Mouse (Mus musculus) olfactory bulb, adult 2 months (tissue): ENCODE data around the gene D13Ertd608e. TPM values are rescaled to one million over a fixed set of nuclear protein-coding genes. Genes with fewer than 3 reads are reported as not detected.
"Not testable (repeated sequence)": the region's sequence is repeated elsewhere in the genome, so short reads cannot be mapped to it uniquely, and the experiment has no call there.

Source experiments
- H3K27ac ChIP-seq: fragments of 200-500 bp; 2 replicates; pipeline ENCODE4 v1.5.1; 2012; ENCODE audit warnings: low read depth, low read length; ENCODE audit not compliant: insufficient read depth
- H3K4me1 ChIP-seq: fragments of 200-500 bp; 2 replicates; pipeline ENCODE4 v1.6.1; 2012; ENCODE audit warnings: low read length; ENCODE audit not compliant: control insufficient read depth, insufficient read depth
- H3K4me3 ChIP-seq: fragments of 200-500 bp; 2 replicates; pipeline ENCODE4 v1.5.1; 2012; ENCODE audit warnings: mild to moderate bottlenecking, low read depth, low read length, moderate library complexity; ENCODE audit not compliant: insufficient read depth
- CTCF ChIP-seq: fragments of 200-500 bp; IDR thresholded peaks from 2 replicates; pipeline ENCODE4 v1.5.1; 2012; ENCODE audit warnings: low read depth, mild to moderate bottlenecking, low read length, moderate library complexity; ENCODE audit not compliant: insufficient read depth
- POLR2A ChIP-seq: fragments of 200-500 bp; IDR thresholded peaks from 2 replicates; pipeline ENCODE4 v1.6.1; 2012; ENCODE audit warnings: mild to moderate bottlenecking, low read depth, low read length, moderate library complexity; ENCODE audit not compliant: insufficient read depth
- WGBS: fragments of 180-500 bp; shearing (Covaris S2); methylation state at CpG from one replicate; pipeline ENCODE4 v1.1.7; 2018; 5-methylcytosine and 5-hydroxymethylcytosine counted together
- polyA plus RNA-seq: library from polyadenylated mRNA; stranded (reverse); fragments of >200 nt; gene quantifications from 2 replicates; pipeline ENCODE4 v1.2.4, GENCODE M21; 2012; ENCODE audit warnings: low replicate concordance; ENCODE audit not compliant: missing spikeins, insufficient read depth, insufficient read length

D13Ertd608e gene
- polyA plus RNA-seq, 1 experiment, result not detected

- Histone ChIP-seq H3K4me1 (no peaks in the 10 kb centered on the region), H3K4me3 (no peak overlapping the region), H3K27ac (no peak overlapping the region)
- no peak for TF ChIP-seq POLR2A
- no peak for TF ChIP-seq CTCF
- WGBS, result 64% methylated on average over 8 of the region's 8 CpGs
These were observed 19.0 kb upstream of the D13Ertd608e start for GRCm38 (mm10) chr13:119816798-119817197.

- no peak overlapping the region for H3K27ac ChIP-seq
- H3K4me3 ChIP-seq, result no peak overlapping the region
- no peak for TF ChIP-seq CTCF
- H3K4me1 ChIP-seq, result no peaks in the 10 kb centered on the region
- WGBS, result 41% methylated on average over 2 of the region's 2 CpGs
These were observed 18.1 kb upstream of the D13Ertd608e start for GRCm38 (mm10) chr13:119817579-119818206.

DNA sequence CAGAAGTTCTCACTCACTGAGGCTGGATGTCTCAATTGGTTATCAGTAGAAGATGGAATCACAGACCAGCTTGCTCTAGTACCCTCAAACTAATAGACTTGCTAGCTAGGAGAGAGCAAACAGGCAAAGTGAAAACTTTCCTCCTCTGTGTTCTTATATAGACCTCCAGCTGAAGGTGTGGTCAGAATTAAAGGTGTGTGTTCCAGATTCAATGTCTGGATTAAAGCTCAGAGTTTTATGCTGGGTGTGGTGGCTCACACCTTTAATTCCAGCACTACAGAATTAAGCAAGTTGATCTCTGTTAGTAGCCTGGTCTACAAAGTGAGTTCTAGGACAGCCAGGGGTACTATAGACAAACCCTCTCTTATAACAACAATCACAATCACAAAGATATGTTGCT, 5.7 kb upstream of the D13Ertd608e start, which contains the start of gene AF067063:
Gene AF067063 (minus strand): TSS at position 101 of the 400 bp plus-strand sequence.
- not testable (repeated sequence) for H3K4me1 ChIP-seq, H3K4me3 ChIP-seq, H3K27ac ChIP-seq

GRCm38 (mm10) chr13:119836324-119836811, 562 bp downstream of the D13Ertd608e start:
- not testable (repeated sequence) for H3K4me1 ChIP-seq, H3K27ac ChIP-seq
- WGBS, result 10% methylated on average over 23 of the region's 23 CpGs
- peak overlapping the region; percentile 22; the same call in 1 of the 2 replicates for H3K4me3 ChIP-seq

GRCm38 (mm10) chr13:119837719-119838337, 2.0 kb downstream of the D13Ertd608e start:
- not testable (repeated sequence) for H3K4me3 ChIP-seq, H3K4me1 ChIP-seq, H3K27ac ChIP-seq
- WGBS, result 16% methylated on average over 14 of the region's 23 CpGs

DNA sequence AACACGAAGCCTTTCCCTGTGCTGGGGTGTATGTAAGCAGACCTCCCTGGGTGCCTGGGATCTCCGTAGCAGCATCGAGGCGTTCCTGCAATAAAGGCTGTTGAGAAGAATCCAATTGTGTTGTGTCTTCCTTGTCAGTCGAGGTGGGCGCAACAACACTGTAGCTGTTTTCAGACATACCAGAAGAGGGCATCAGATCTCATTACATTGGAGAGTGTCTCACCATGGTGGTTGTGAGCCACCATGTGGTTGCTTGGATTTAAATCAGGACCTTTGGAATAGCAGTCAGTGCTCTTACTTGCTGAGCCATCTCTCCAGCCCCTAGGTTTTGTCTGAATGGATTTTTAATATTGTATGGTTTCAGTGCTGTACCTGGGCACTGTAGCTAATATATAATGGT, 4.2 kb downstream of the D13Ertd608e start:
- not testable (repeated sequence) for H3K27ac ChIP-seq, H3K4me1 ChIP-seq, H3K4me3 ChIP-seq
- 17% methylated on average over 6 of the region's 6 CpGs for WGBS

DNA sequence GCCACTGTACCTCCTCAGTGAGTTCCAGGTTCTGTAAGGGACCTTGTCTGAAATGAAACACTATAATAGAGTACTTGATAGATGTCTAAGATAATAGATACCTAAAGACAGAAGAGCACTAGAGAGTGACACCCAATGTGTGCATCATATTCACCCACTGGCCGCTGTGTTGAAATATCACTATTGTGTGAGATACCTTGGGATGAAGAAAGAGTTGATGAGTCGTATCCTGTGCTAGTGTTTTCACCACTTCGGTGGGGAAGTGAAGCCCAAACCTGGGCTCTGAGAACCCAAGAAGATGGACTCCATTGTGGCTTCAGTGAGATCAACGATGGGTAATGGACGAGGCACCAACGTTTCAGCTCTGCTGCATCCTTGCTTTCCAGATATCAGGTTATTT, 26.6 kb downstream of the D13Ertd608e start:
- H3K27ac ChIP-seq, H3K4me1 ChIP-seq, H3K4me3 ChIP-seq: not testable (repeated sequence)
- no CpG with 5 or more reads among the region's 6 CpGs for whole genome bisulfite sequencing

DNA sequence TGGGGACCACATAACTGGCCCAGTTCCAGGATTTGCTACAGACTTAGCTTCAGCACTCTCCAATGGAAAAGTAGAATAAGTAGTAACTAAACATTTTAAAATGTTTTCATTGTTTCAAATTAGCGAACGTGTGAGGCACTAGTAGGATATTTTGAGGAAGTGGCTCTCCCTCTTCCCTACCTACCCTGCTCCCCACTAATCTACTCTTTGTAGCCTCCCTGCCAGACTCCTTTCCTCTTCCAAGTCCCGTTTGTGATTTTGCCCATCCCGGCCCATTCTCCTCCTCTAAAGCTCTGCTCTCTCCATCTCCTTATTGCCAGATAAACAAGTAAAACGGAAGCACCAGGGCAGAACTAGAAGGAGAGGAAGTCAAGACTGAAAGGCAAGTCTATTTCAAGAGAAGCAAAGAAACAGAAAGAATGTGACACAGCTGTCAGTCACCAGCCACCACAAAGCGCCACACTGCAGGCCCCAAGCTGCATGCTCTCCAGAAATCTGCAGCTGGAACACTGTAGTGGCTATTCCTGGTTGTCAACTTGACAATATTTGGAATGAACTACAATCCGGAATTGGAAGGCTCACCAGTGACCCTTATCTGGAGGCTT, 28.7 kb downstream of the D13Ertd608e start:
- H3K4me1 ChIP-seq, H3K27ac ChIP-seq: not testable (repeated sequence)

GRCm38 (mm10) chr13:119886896-119887295, 51.1 kb downstream of the D13Ertd608e start:
- WGBS, result 44% methylated on average over 4 of the region's 4 CpGs
- H3K4me3 ChIP-seq, H3K4me1 ChIP-seq, H3K27ac ChIP-seq: not testable (repeated sequence)

More for the DNA sequence above, 28.7 kb downstream of the D13Ertd608e start:
- H3K4me3 ChIP-seq, result not testable (repeated sequence)
- 74% methylated on average over 6 of the region's 7 CpGs for WGBS

GRCm38 (mm10) chr13:119894685-119895084, 58.9 kb downstream of the D13Ertd608e start, which contains the start of gene Tcstv1:
TSS of gene Tcstv1 (minus strand) at chr13:119894785.
- H3K4me1 ChIP-seq, H3K27ac ChIP-seq, H3K4me3 ChIP-seq: not testable (repeated sequence)
- WGBS, result 83% methylated on average over 3 of the region's 3 CpGs

Other genes with a start within 250 kb of the D13Ertd608e start
- not detected in 2 replicates for gene Ccl28, start 212.2 kb upstream of the D13Ertd608e start, polyA plus RNA-seq
- gene Hmgcs1, start 145.6 kb upstream of the D13Ertd608e start, polyA plus RNA-seq, result not detected in 2 replicates
- not detected in 2 replicates for gene Nim1k, start 80.1 kb upstream of the D13Ertd608e start, polyA plus RNA-seq
- not detected in 2 replicates for gene Zfp131, start 45.1 kb upstream of the D13Ertd608e start, polyA plus RNA-seq
- not detected in 2 replicates for gene AF067063, start 5.8 kb upstream of the D13Ertd608e start, polyA plus RNA-seq
- gene Tcstv1, start 58.8 kb downstream of the D13Ertd608e start, polyA plus RNA-seq, result not detected in 2 replicates
- gene Gm21761, start 93.3 kb downstream of the D13Ertd608e start, polyA plus RNA-seq, result not detected in 2 replicates
- gene B020031M17Rik, start 114.8 kb downstream of the D13Ertd608e start, polyA plus RNA-seq, result not detected in 2 replicates
- gene Gm36079, start 191.0 kb downstream of the D13Ertd608e start, polyA plus RNA-seq, result not detected in 2 replicates
- not detected in 2 replicates for gene Gm21188, start 216.2 kb downstream of the D13Ertd608e start, polyA plus RNA-seq